Mouse (Mus musculus) ovary, postnatal 10 days (tissue): ENCODE data around the gene Tgfbi.
A peak's percentile ranks its signal among the peaks of the same experiment; 100 is the strongest.

Source experiments
- DNase-seq: peaks from one replicate; pipeline ENCODE4 v3.0.0; 2022; ENCODE audit warnings: low spot score

Tgfbi gene

DNA sequence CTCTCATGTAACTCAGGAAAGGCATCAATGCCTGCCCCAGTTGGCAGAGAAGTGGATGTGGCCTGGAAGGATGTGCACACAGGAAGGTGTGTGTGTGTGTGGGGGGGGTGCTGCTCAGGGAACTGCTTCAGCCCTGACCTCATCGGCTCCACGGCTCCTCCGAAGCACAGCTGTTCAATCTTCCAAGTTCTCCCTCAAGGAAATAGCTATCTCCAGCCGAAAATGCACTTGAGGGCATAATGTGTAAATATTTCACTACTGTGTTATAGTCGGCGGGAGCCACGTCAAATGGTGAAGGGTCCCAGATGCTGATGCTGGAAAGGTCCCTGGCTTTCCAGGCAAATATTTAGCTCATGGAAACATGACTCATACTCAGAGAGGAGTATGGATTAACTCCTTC, 25.6 kb downstream of the Tgfbi start:
- DNase-seq: no peak

DNA sequence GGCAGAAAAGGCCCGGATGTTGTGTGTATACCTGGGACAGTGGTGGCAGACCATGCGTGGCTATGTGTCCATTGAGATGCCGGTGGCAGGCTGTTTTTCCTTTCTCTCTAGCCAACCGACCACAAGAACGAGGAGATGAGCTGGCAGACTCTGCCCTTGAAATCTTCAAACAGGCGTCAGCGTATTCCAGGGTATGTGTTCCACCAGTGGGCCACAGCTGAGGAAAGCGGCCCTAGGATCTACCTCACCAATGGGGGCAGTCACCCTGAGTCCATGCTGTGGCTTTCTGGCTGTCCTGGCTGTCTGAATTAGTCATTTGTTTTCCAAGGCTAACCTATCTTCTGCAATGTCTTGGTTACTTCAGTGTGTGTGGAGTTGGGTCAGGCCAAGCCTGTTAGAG, 27.7 kb downstream of the Tgfbi start:
- DNase-seq: no peak

GRCm38 (mm10) chr13:56641746-56642145, 32.4 kb downstream of the Tgfbi start:
- DNase-seq: no peak

DNA sequence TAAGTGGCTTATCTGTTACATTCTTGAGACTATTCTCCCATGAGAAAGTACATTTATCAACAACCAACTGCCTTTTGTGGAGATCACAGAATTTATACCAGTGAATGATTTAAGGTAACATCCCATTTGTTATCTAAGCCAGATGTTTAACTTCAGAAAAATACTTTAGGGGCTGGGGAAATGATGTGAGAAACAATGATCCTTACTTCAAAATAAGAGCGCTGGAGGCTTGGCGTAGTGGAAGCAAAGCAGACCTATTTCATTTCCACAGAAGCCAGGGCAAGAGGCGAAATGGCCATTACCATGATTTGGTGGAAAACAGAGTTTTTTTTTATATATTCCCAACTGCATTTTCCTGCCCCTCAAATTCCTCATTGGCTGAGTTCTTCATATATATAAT, 34.7 kb downstream of the Tgfbi start:
- DNase-seq: no peak

DNA sequence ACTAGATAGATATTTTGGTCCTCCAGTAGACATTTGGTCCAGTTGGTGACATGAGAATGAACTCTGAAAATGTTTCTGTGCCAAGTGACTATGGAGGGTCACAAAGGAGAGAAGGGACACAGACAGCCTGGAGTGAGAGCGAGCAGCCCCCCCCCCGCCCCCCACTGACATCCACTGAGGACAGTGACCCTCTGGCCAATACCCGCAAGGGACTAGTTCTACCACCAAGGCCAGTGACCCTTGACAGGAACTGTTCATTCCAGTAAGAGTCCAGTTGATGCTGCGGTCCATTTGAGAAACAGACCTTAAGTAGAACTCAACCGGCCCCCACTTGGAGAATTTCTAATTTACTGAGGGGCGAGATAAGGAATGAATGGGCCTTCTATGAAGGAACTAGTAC, 36.4 kb downstream of the Tgfbi start:
- no peak for DNase-seq

GRCm38 (mm10) chr13:56647597-56648405, 38.5 kb downstream of the Tgfbi start:
- DNase-seq: no peak

DNA sequence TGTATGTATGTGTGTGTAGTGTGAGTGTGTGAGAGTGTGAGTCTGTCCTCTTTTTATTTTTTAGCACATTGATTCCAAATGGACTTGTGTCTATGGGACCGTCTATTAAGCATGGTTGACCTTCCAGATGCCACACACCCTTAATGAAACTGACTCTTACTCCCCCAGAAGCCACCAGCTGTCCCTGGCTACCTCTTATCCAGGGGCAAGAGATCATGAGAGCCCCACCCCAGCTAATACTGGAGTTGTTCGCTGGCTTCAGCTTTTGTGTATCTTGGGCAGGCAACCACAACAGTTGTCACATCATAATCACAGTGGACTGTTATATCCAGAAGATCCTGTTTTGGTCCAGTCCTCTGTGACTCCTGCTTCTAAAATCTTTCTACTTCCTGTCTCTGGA, 40.7 kb downstream of the Tgfbi start:
- no peak for DNase-seq

DNA sequence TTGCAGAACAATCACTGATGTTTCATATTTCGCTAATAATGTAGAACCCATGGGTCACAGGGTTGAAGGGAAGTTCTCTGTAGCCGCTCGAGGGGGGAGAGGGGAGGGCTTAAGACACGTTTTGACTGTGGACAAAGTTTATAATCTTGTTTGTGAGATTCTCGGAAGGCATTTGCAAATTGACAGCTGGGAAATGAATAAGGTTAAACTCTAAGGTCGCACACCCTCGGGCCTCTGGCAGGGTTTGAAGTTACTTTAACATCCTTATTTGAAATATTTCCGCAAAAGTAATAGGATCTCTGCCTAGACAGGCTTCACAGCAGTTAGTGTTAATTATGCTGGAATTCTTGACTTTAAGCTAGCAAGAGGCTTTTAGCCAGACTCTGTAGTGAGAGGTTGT, 43.1 kb downstream of the Tgfbi start:
- DNase-seq: no peak

GRCm38 (mm10) chr13:56654176-56654575, 44.9 kb downstream of the Tgfbi start:
- DNase-seq: no peak

DNA sequence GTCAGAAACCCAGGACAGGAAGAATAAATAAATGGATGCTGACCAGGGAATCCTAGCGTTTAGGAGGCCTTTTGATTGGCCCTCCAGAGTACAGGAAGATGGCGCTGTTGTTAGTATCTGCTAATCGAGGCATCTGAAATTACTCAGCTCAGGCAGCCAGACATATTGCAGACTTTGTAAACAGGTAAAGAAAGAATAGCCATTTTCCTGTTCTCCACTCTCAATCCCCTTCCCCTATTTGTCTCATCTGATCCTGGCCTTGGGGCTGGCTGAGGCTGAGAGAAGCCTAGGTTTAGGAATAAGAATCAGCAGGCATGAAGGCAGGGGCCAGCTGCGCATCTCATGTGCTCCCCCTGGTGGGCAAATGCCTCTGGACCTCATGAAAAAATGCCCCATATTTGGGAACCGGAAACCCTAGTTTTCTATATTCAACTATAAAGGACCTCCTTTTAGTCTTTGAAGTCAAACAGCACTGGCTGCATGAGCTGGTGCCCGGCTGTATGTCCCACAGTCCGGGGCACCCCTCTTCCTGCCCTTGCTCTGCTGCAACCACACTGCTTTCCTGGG, 48.7 kb downstream of the Tgfbi start:
- peak; percentile 65 for DNase-seq

GRCm38 (mm10) chr13:56658931-56659330, 49.6 kb downstream of the Tgfbi start:
- DNase-seq: no peak

DNA sequence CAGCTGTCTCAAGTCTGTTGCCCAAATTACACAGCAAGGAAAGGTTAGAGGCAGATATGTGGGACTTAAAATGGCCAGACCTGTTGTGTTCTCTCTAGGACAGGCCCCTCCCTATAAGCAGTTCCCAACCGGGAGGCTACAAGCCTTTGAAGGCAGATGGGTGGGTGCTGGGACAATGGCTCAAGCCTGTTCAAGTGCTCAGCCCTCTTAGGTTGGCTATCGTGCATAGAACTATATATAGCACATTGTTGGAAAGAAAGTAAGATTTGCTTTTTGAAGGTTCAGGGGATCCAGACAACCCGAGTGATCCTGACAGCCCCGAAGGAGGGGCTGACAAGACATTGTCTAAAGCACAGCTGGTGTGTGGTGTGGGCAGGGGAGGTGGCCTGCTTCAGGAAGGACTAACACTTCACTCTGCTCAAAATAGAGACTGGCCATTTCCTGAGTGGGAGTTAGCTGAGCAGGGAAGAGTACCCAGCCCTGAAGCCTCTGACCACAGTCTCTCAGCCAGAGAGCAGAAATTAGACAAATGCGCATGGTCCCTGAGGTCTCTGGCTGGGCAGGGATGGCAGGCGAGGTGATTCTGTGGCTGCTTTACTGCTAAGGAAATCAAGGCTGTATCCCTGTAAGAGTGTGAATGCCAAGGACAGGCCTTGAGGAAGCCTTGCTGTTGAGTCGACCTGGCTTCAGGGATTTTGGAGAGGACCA, 52.7 kb downstream of the Tgfbi start:
- DNase-seq: no peak

DNA sequence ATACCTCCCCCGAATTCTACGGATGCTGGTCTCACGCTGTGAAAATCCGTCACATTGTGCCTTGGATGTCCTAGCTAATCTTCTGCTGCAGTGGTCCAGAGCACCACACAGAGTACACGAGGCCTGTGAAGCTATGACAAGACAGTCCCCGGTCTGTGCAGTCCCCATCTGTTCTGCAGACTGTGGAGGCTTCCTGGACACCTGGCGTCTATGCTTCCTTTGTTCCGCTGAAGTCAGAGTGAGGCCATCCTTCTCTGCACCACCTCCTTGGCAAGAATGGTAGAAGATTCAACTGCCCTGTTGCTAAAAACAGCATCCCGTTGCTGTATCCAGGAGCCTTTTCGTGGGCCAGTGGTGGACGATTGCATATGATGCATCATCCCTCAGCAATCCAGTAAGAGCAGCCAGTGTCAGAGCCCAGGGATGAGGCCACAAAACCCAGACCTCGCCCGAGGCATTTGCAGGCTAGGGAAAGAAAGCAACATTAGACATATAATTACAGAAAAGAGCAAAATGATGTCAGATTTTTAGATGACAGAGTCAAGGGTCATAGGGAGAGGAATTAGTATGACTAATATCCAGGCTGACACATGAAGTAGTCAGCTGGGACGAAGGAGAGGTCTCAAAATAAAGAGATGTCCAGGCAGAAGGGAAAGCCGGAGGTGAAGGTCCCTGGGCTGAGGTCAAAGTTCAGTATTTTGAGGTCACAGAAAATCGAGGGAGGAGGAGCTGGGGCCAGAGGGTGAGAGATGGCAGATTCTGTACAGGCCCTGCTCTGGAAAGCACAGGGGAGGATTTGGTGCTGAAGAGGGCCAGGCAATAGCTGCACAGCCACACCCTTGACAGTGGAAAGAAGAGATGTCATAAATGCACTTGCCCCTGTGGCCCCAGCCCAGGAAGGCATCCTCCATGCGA, 55.2 kb downstream of the Tgfbi start:
- no peak for DNase-seq

GRCm38 (mm10) chr13:56671206-56671605, 61.9 kb downstream of the Tgfbi start:
- no peak for DNase-seq

DNA sequence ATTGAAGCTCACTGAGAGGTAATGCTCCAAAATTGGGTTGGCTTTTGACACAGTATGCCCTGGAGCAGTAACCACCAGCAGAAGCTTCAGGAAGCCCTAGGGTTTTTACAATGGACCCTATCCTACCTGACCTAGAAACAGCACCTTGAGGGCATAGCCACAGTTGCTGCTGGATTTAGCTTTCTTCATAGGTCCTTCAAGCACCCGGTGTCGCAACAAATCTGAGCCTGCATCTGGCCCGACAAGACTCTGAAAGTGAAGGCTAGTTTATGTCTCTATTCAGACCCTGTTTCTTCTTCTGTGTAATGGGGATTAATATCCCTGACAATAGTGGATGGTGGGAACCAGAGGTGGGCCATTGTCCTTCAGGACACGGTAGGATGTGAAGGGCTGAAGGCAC, 68.4 kb downstream of the Tgfbi start:
- no peak for DNase-seq

- DNase-seq: peak; percentile 36
These were observed 69.0 kb downstream of the Tgfbi start for GRCm38 (mm10) chr13:56678188-56678787.

DNA sequence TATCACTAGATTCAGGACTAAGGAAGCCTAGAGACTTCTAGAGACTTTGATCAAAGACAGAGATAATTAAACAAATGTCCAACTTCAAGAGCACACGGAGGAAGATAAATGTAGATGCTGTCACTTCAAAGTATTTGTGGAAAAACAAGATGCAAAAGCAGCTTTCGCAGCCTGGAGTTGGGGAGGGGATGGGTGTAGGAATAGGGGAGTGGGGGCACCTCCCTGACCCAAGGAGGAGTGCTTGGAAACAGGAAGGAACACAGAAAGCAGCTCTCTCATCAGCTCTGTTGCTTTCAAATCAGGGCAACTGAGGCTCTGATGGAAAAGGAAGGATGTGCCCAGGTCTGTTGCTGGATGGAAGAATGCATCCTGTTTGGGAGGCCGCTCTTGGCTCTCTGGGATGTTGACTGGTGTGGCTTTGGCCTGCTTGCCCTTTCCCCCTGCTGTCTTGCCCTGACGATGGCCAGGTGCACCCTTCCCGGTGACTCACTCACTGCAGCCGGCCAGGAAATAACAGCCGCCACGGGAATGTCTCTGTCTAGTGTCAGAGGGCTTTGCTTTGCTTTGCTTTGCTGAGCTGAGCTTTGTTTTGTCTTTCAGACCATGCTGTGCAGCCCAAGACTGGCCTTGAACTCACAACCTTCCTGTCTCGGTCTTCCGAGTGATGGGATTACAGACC, 69.6 kb downstream of the Tgfbi start:
- no peak for DNase-seq

DNA sequence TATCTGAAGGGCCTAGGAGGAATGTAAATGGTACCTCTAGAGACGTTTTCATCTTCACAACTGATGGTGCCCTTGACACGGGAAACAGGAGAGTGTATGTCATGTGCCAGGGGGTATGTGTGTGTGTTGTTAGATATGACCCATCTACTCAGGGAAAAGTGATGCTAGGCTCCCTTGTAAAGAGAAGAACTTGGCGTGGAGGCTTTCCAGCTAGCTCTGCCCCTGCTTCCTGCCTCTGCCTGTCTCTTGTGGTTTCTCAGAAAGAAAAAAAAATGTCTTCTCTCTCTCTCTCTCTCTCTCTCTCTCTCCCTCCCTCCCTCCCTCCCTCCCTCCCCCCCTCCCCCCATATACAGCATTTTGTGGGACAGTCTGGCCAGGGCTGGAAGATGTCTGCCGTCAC, 72.6 kb downstream of the Tgfbi start:
- no peak for DNase-seq

- DNase-seq: no peak
These were observed 73.0 kb downstream of the Tgfbi start for GRCm38 (mm10) chr13:56682326-56682725.

DNA sequence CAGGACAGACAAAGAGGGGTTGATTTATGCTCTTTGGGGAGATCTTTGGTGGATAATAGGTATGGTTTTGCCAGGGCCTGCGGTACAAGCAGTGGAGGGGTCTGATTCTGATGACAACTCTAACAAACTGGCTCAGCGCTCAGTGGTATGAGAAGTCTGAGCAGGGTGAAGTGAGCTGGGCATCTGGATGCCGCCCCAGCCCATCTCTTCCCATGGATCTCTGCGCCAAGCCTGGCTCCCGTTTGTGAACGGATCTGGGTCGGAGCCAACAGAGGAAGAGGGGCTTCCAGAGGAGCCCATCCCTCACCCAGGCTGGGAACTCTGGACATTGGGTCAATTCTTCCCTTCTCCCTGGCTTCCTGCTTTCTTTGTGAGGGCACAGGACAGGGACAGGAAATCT, 74.0 kb downstream of the Tgfbi start:
- no peak for DNase-seq
